Mouse (Mus musculus) heart, adult 2 months (tissue): Measurements from ENCODE around the gene Tpt1.

Source experiments
- CTCF ChIP-seq: fragments of 200-600 bp; IDR thresholded peaks from 2 replicates; pipeline ENCODE4 v1.8.1; 2022; ENCODE audit warnings: antibody characterized with exemption, mild to moderate bottlenecking, moderate library complexity
- EP300 ChIP-seq: fragments of 200-500 bp; IDR thresholded peaks from 2 replicates; pipeline ENCODE4 v1.6.1; 2011; ENCODE audit warnings: low read depth, low read length, control low read depth; ENCODE audit not compliant: insufficient read depth
- POLR2A ChIP-seq: fragments of 200-500 bp; IDR thresholded peaks from 2 replicates; pipeline ENCODE4 v1.6.1; 2011; ENCODE audit warnings: mild to moderate bottlenecking, low read depth, low read length, control low read depth; ENCODE audit not compliant: insufficient read depth

- TF ChIP-seq EP300: no peak
- TF ChIP-seq CTCF: no peak
- TF ChIP-seq POLR2A: no peak
Measured at GRCm38 (mm10) chr14:75795918-75796317, 49.0 kb upstream of the Tpt1 start.
